Mouse (Mus musculus) hindbrain, embryonic 10.5 days (tissue): ENCODE results near the gene Relt. TPM values are rescaled to one million over a fixed set of nuclear protein-coding genes. Genes with fewer than 3 reads are reported as not detected.

Experiments used
- DNase-seq: peaks from one replicate; pipeline ENCODE4 v3.0.0-alpha.2; 2017; ENCODE audit warnings: low spot score
- H3K27ac ChIP-seq: fragments of 300-500 bp; sonication (generic); 2 replicates; pipeline ENCODE4 v1.5.1; 2016; ENCODE audit warnings: mild to moderate bottlenecking, moderate library complexity
- H3K27me3 ChIP-seq: fragments of 300-500 bp; sonication (generic); 2 replicates; pipeline ENCODE4 v1.6.1; 2016; ENCODE audit warnings: mild to moderate bottlenecking; ENCODE audit not compliant: poor library complexity, insufficient read depth, severe bottlenecking
- H3K36me3 ChIP-seq: fragments of 300-500 bp; sonication (generic); 2 replicates; pipeline ENCODE4 v1.6.1; 2016; ENCODE audit warnings: mild to moderate bottlenecking, moderate library complexity
- H3K4me1 ChIP-seq: fragments of 300-500 bp; sonication (generic); replicated peaks from 2 replicates; pipeline ENCODE4 v1.6.1; 2016; ENCODE audit warnings: mild to moderate bottlenecking
- H3K4me3 ChIP-seq: fragments of 300-500 bp; sonication (generic); 2 replicates; pipeline ENCODE4 v1.5.1; 2016; ENCODE audit warnings: mild to moderate bottlenecking, moderate library complexity
- H3K9me3 ChIP-seq: fragments of 300-500 bp; sonication (generic); 2 replicates; pipeline ENCODE4 v1.6.1; 2016; ENCODE audit warnings: mild to moderate bottlenecking, moderate library complexity
- WGBS: fragments of 180-500 bp; shearing (Covaris S2); methylation state at CpG from one replicate; pipeline ENCODE4 v1.1.7; 2016; 5-methylcytosine and 5-hydroxymethylcytosine counted together
- polyA plus RNA-seq: library from polyadenylated mRNA; unstranded; fragments of >200 nt; fragmentation: Nextera tagmentation; extraction: Ambion mirVana; gene quantifications from 2 replicates; pipeline ENCODE4 v1.2.1, GENCODE M21; 2016

Relt gene
- polyA plus RNA-seq, 1 experiment from 2014 or later = 3.6 TPM

GRCm38 (mm10) chr7:100837701-100838100, 25.5 kb downstream of the Relt start:
- WGBS = 70% methylated on average over 1 of the region's 1 CpGs
- Histone ChIP-seq H3K4me3 (no peak overlapping the region), H3K4me1 (no peaks in the 10 kb centered on the region), H3K27me3 (no peaks in the 10 kb centered on the region), H3K27ac (no peak overlapping the region), H3K36me3 (peaks cover 66% of the 10 kb centered on the region), H3K9me3 (no peaks in the 10 kb centered on the region)
- DNase-seq = no peak

GRCm38 (mm10) chr7:100836657-100837056, 26.6 kb downstream of the Relt start:
- Histone ChIP-seq H3K4me1 (no peaks in the 10 kb centered on the region), H3K27me3 (no peaks in the 10 kb centered on the region), H3K9me3 (no peaks in the 10 kb centered on the region), H3K27ac (no peak overlapping the region), H3K36me3 (peaks cover 59% of the 10 kb centered on the region), H3K4me3 (no peak overlapping the region)
- 90% methylated on average over 10 of the region's 10 CpGs for WGBS
- DNase-seq = no peak

DNA sequence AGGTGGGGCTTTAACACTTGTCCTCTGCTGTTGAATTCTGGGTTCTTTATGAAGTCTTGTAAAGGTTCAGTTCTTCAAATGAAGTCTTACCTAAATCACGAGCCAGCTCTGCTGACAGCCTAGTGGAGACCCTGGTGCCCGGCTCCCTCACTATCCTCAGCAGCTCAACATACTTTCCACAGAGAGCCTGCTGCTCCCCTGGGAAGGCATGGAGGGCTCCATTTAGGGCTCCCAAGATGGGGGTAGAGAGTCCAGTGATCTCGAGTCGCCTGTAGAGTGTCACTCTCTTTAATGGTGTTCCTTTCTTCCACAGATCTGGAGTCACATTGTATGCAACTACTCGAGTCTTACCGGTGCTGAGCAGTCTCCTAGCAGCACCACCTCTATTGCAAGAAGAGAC, 27.5 kb downstream of the Relt start:
- H3K36me3 ChIP-seq = peaks cover 62% of the 10 kb centered on the region
- no peaks in the 10 kb centered on the region for H3K4me1 ChIP-seq
- WGBS = 89% methylated on average over 6 of the region's 6 CpGs
- no peak for DNase-seq
- H3K9me3 ChIP-seq = no peaks in the 10 kb centered on the region
- H3K27me3 ChIP-seq = no peaks in the 10 kb centered on the region
- H3K27ac ChIP-seq = no peak overlapping the region
- no peak overlapping the region for H3K4me3 ChIP-seq

DNA sequence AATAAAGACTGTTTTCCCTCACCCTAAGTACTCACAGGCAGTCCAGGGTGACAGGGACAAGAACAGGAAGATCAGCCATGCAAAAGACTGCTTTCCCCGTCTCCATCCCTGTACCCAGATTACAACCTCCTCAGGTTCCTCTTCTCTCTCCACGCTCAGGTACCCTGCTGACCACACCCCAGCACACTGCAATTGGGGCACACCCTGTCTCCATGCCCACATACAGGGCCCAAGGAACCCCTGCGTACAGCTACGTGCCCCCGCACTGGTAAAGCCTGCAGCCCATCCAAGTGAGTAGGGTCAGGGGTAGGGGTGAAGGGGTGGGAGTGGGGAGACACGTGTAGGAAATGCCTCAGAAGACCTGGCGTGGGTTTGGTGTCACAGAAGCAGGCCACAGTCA, 28.1 kb downstream of the Relt start:
- no peak for DNase-seq
- 89% methylated on average over 7 of the region's 7 CpGs for WGBS
- Histone ChIP-seq H3K36me3 (peaks cover 62% of the 10 kb centered on the region), H3K27me3 (no peaks in the 10 kb centered on the region), H3K9me3 (no peaks in the 10 kb centered on the region), H3K4me3 (no peak overlapping the region), H3K27ac (no peak overlapping the region), H3K4me1 (no peaks in the 10 kb centered on the region)

- Histone ChIP-seq H3K27me3 (no peaks in the 10 kb centered on the region), H3K27ac (no peak overlapping the region), H3K4me1 (no peaks in the 10 kb centered on the region), H3K9me3 (no peaks in the 10 kb centered on the region), H3K4me3 (no peak overlapping the region), H3K36me3 (peaks cover 62% of the 10 kb centered on the region)
- 93% methylated on average over 1 of the region's 1 CpGs for WGBS
- no peak for DNase-seq
These were observed 29.4 kb downstream of the Relt start for GRCm38 (mm10) chr7:100833859-100834258.

- H3K27ac ChIP-seq = no peak overlapping the region
- WGBS = 91% methylated on average over 2 of the region's 2 CpGs
These were observed 34.7 kb downstream of the Relt start for GRCm38 (mm10) chr7:100828549-100828948.

DNA sequence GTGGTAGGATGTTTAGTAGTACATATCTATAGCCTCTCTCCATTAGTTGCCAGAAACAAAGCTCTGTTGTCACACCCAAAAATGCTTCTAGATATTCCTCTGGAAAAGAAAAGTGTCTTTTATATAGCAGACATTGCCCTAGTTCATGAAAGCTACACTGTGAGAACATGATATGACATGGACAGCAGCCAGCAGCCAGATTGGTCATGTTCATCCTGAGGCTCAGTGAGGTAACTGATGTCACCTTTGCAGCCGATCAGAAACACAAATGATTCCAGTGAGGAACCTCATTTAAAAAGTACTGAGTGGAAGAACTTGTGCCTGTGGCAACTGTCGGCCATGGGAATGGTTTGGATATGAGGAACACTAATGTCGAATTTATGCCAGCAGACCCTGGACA, 38.6 kb downstream of the Relt start:
- H3K4me1 ChIP-seq = no peaks in the 10 kb centered on the region
- WGBS = 95% methylated on average over 3 of the region's 3 CpGs
- no peaks in the 10 kb centered on the region for H3K9me3 ChIP-seq
- DNase-seq = no peak
- no peak overlapping the region for H3K4me3 ChIP-seq
- peaks cover 18% of the 10 kb centered on the region for H3K36me3 ChIP-seq
- no peak overlapping the region for H3K27ac ChIP-seq
- H3K27me3 ChIP-seq = no peaks in the 10 kb centered on the region

More at GRCm38 (mm10) chr7:100828549-100828948, 34.7 kb downstream of the Relt start:
- no peak overlapping the region for H3K4me3 ChIP-seq
- H3K4me1 ChIP-seq = no peaks in the 10 kb centered on the region
- DNase-seq = no peak
- H3K36me3 ChIP-seq = peaks cover 29% of the 10 kb centered on the region
- no peaks in the 10 kb centered on the region for H3K9me3 ChIP-seq
- no peaks in the 10 kb centered on the region for H3K27me3 ChIP-seq

DNA sequence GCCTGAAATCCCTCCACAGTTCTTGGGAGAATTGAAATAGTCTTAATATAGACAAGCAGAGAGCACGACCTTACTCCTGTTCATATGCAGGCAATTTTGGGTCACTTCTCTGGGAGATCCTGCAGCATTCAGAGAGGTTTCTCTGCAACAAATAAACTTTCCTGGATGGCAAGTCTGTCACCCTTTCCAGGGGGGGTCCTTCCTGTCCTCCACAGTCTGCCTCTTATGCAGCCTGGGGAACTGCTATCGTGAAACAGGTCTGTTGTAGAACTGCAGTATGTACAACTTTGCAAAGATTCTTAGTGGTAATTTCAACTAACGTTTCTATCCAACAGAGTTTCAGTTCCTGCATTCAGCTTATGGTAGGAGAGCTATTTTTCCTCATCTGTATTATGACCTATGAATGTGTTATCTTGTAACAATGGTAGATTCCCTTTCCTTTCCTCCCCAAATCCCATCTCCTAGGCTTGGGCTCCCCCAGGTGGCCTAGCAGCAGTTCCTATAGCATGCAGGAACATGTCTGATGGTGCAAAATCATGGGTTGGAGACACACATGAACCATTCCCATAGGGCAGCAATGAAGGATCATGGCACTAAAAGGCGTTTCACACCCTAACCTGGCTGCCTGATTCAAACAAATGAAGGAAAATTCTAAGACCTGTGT, 44.7 kb downstream of the Relt start:
- H3K4me1 ChIP-seq = peaks cover 20% of the 10 kb centered on the region
- H3K36me3 ChIP-seq = no peaks in the 10 kb centered on the region
- H3K4me3 ChIP-seq = no peak overlapping the region
- H3K27me3 ChIP-seq = no peaks in the 10 kb centered on the region
- no peaks in the 10 kb centered on the region for H3K9me3 ChIP-seq
- H3K27ac ChIP-seq = no peak overlapping the region
- DNase-seq = no peak
- 88% methylated on average over 4 of the region's 4 CpGs for WGBS

- Histone ChIP-seq H3K4me1 (peaks cover 20% of the 10 kb centered on the region), H3K4me3 (no peak overlapping the region), H3K27me3 (no peaks in the 10 kb centered on the region), H3K9me3 (no peaks in the 10 kb centered on the region), H3K27ac (no peak overlapping the region), H3K36me3 (no peaks in the 10 kb centered on the region)
- DNase-seq = no peak
- WGBS = 85% methylated on average over 2 of the region's 2 CpGs
These were observed 45.8 kb downstream of the Relt start for GRCm38 (mm10) chr7:100817442-100817760.

DNA sequence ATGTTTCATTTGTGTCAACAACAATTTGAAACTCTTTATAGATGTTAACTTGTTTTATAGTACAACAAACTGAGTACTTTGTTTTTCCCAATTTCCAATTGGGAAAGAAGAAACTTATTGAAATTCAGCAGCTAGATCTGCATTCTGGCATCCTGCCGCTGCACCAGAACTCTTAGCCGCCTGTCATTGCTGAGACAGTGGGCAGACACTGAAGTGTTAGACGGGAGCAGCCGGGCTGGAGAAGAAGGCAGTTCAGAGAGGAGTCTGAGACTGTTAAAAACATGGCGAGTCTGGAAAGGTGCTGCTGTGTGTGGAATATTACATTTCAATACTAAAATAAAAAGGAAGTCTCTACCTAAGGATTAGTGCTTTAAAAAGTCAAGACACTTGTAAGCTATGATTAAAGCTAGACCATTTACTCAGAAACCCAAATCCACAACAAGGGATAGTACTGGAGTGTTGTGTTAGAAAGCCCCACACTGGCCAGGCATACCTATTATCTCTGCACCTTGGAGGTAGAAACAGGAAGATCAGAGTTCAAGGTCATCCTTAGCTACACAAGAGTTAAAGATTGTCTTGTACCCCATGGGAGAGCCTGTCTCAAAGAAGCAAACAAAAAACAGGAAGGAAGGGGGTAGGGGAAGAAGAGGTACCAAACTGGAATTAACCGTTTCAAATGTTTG, 46.3 kb downstream of the Relt start:
- peaks cover 20% of the 10 kb centered on the region for H3K4me1 ChIP-seq
- no peak overlapping the region for H3K27ac ChIP-seq
- H3K27me3 ChIP-seq = no peaks in the 10 kb centered on the region
- H3K4me3 ChIP-seq = no peak overlapping the region
- WGBS = 73% methylated on average over 6 of the region's 6 CpGs
- H3K9me3 ChIP-seq = no peaks in the 10 kb centered on the region
- no peaks in the 10 kb centered on the region for H3K36me3 ChIP-seq
- DNase-seq = no peak

GRCm38 (mm10) chr7:100815900-100816570, 47.2 kb downstream of the Relt start:
- Histone ChIP-seq H3K9me3 (no peaks in the 10 kb centered on the region), H3K27me3 (no peaks in the 10 kb centered on the region), H3K27ac (no peak overlapping the region), H3K36me3 (no peaks in the 10 kb centered on the region), H3K4me3 (no peak overlapping the region), H3K4me1 (peaks cover 20% of the 10 kb centered on the region)
- peak; percentile 47 for DNase-seq
- 38% methylated on average over 8 of the region's 8 CpGs for WGBS

DNA sequence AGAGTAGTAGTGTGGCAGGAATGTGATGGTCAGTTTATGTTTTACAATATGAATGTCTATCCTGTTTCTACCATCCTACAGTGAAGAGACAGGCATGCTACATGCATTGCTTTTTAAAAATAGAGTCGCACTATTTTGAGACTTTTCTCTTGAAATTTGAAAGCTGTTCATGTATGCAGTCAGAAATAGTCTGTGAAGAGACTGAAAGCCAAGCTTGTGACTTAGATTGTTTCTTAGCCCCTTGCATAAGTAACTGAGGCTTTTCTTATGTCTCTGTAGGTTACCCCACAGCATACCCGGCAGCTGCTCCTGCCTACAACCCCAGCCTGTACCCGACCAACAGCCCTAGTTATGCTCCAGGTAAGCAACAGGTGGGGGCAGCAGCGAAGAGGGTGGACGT, 50.6 kb downstream of the Relt start:
- Histone ChIP-seq H3K4me3 (no peak overlapping the region), H3K9me3 (no peaks in the 10 kb centered on the region), H3K27me3 (no peaks in the 10 kb centered on the region), H3K36me3 (0 out of 2 replicates have a peak, but pooled peaks cover 4% of the 10 kb centered on the region), H3K27ac (no peak overlapping the region), H3K4me1 (peaks cover 20% of the 10 kb centered on the region)
- no peak for DNase-seq
- 85% methylated on average over 5 of the region's 5 CpGs for WGBS

DNA sequence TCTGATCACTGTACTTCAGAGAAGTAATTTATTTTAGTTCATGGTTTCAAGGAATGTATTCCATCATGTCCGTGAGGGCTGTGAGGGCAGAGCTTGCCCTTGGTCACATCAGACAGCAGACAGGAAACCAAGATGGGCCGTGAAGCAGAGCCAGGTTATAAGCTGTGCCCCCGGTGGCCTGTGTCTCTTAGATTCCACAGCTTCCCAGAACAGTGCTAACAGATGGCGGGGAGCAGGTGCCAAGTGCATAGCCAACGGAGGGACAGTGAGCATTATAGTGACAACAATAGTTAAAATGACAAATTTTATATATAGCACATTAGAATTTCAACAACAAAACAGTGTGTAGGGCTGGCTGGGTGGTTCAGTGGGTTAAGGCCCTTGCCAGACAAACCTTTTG, 51.3 kb downstream of the Relt start:
- 87% methylated on average over 5 of the region's 5 CpGs for WGBS
- H3K36me3 ChIP-seq = 0 out of 2 replicates have a peak, but pooled peaks cover 4% of the 10 kb centered on the region
- H3K4me3 ChIP-seq = no peak overlapping the region
- H3K27me3 ChIP-seq = no peaks in the 10 kb centered on the region
- H3K27ac ChIP-seq = no peak overlapping the region
- no peak for DNase-seq
- H3K4me1 ChIP-seq = peaks cover 13% of the 10 kb centered on the region
- no peaks in the 10 kb centered on the region for H3K9me3 ChIP-seq
